Mouse (Mus musculus) bone marrow macrophage, adult 2 months (primary cell): Measurements from ENCODE around the gene Ptprg.

ENCODE experiments used
- CTCF ChIP-seq: IDR thresholded peaks from 2 replicates; pipeline ENCODE4 v1.5.1; 2012; ENCODE audit warnings: low read depth, mild to moderate bottlenecking, low read length, moderate library complexity
- POLR2A ChIP-seq: IDR thresholded peaks from 2 replicates; pipeline ENCODE4 v1.6.1; 2012; ENCODE audit warnings: mild to moderate bottlenecking, low read depth, low read length, borderline replicate concordance

- TF ChIP-seq CTCF, result no peak
- no peak for TF ChIP-seq POLR2A
These were observed 257.9 kb downstream of the Ptprg start for GRCm38 (mm10) chr14:11811142-11811761.
